Mouse (Mus musculus) forebrain, postnatal 0 days (tissue): Measurements from ENCODE around the gene Trpc6. TPM values are rescaled to one million over a fixed set of nuclear protein-coding genes. Genes with fewer than 3 reads are reported as not detected.

Source experiments
- ATAC-seq: fragments of 200-750 bp; cut with Nextera tagmentation; 2 replicates; pipeline ENCODE4 v1.8.0; 2017; ENCODE audit warnings: mild to moderate bottlenecking, moderate library complexity
- DNase-seq: peaks from one replicate; pipeline ENCODE4 v3.0.0-alpha.2; 2015
- H3K27ac ChIP-seq: fragments of 300-500 bp; sonication (generic); 2 replicates; pipeline ENCODE4 v1.5.1; 2014; ENCODE audit warnings: low read depth, mild to moderate bottlenecking, antibody characterized with exemption, low read length, moderate library complexity, mixed read lengths
- H3K27me3 ChIP-seq: fragments of 300-500 bp; sonication (generic); 2 replicates; pipeline ENCODE4 v1.6.1; 2014; ENCODE audit warnings: mild to moderate bottlenecking, low read length, mixed read lengths; ENCODE audit not compliant: insufficient read depth
- H3K36me3 ChIP-seq: fragments of 300-500 bp; sonication (generic); 2 replicates; pipeline ENCODE4 v1.6.1; 2014; ENCODE audit warnings: mild to moderate bottlenecking, moderate library complexity; ENCODE audit not compliant: insufficient read depth
- H3K4me1 ChIP-seq: fragments of 300-500 bp; sonication (generic); 2 replicates; pipeline ENCODE4 v1.6.1; 2014; ENCODE audit warnings: antibody characterized with exemption; ENCODE audit not compliant: insufficient read depth
- H3K4me2 ChIP-seq: fragments of 300-500 bp; sonication (generic); 2 replicates; pipeline ENCODE4 v1.6.1; 2014; ENCODE audit warnings: low read depth, mild to moderate bottlenecking, moderate library complexity
- H3K4me3 ChIP-seq: fragments of 300-500 bp; sonication (generic); 2 replicates; pipeline ENCODE4 v1.5.1; 2014; ENCODE audit warnings: low read depth, low read length, mixed read lengths
- H3K9ac ChIP-seq: fragments of 300-500 bp; sonication (generic); 2 replicates; pipeline ENCODE4 v1.6.1; 2014; ENCODE audit warnings: mild to moderate bottlenecking
- H3K9me3 ChIP-seq: fragments of 300-500 bp; sonication (generic); 2 replicates; pipeline ENCODE4 v1.6.1; 2016; ENCODE audit warnings: low read length
- CTCF ChIP-seq: sonication (generic); IDR thresholded peaks from 2 replicates; pipeline ENCODE4 v1.5.1; 2016; ENCODE audit warnings: antibody characterized with exemption, control low read depth, low read depth
- WGBS: fragments of 180-500 bp; shearing (Covaris S2); extraction: QIAGEN DNeasy Blood & Tissue Kit; methylation state at CpG from one replicate; pipeline ENCODE4 v1.1.7; 2014; 5-methylcytosine and 5-hydroxymethylcytosine counted together
- polyA plus RNA-seq: library from polyadenylated mRNA; unstranded; fragments of >200 nt; fragmentation: Nextera tagmentation; extraction: Ambion mirVana; gene quantifications from 2 replicates; pipeline ENCODE4 v1.2.1, GENCODE M21; 2015
- total RNA-seq: library from RNA; depleted of rRNA; stranded (reverse); fragments of >200 nt; gene quantifications from 2 replicates; pipeline ENCODE4 v1.2.3, GENCODE M21; 2014

The Trpc6 gene
- total and polyA plus RNA-seq, 2 experiments from 2014 or later: 0.90 to 3.9 TPM

GRCm38 (mm10) chr9:8606816-8607491 is 63.0 kb downstream of the Trpc6 start:
- no peak overlapping the region for H3K27ac ChIP-seq
- DNase-seq (no peak), ATAC-seq (peak; percentile 45)
- H3K4me2 ChIP-seq: no peak overlapping the region
- TF ChIP-seq CTCF: no peak
- H3K4me1 ChIP-seq: no peaks in the 10 kb centered on the region
- no peaks in the 10 kb centered on the region for H3K27me3 ChIP-seq
- no peak overlapping the region for H3K9ac ChIP-seq
- H3K36me3 ChIP-seq: no peaks in the 10 kb centered on the region
- no peaks in the 10 kb centered on the region for H3K9me3 ChIP-seq
- no peak overlapping the region for H3K4me3 ChIP-seq

GRCm38 (mm10) chr9:8634344-8634743 is 90.4 kb downstream of the Trpc6 start:
- no peak for TF ChIP-seq CTCF
- Histone ChIP-seq H3K4me1 (no peaks in the 10 kb centered on the region), H3K27ac (no peak overlapping the region), H3K36me3 (no peaks in the 10 kb centered on the region), H3K4me2 (no peak overlapping the region), H3K9me3 (no peaks in the 10 kb centered on the region), H3K4me3 (no peak overlapping the region), H3K27me3 (no peaks in the 10 kb centered on the region), H3K9ac (no peak overlapping the region)
- DNase-seq (peak; percentile 11), ATAC-seq (peak; percentile 40)
- WGBS: 35% methylated on average over 2 of the region's 2 CpGs

GRCm38 (mm10) chr9:8643453-8643852 is 99.5 kb downstream of the Trpc6 start:
- no peaks in the 10 kb centered on the region for H3K9me3 ChIP-seq
- WGBS: 73% methylated on average over 5 of the region's 5 CpGs
- no peak for TF ChIP-seq CTCF
- H3K9ac ChIP-seq: no peak overlapping the region
- DNase-seq: peak; percentile 1
- H3K36me3 ChIP-seq: no peaks in the 10 kb centered on the region
- peak; percentile 70 for ATAC-seq
- no peak overlapping the region for H3K4me2 ChIP-seq
- no peak overlapping the region for H3K4me3 ChIP-seq
- no peaks in the 10 kb centered on the region for H3K27me3 ChIP-seq
- no peaks in the 10 kb centered on the region for H3K4me1 ChIP-seq
- no peak overlapping the region for H3K27ac ChIP-seq

GRCm38 (mm10) chr9:8655347-8655746 is 111.4 kb downstream of the Trpc6 start:
- no peak for TF ChIP-seq CTCF
- Histone ChIP-seq H3K4me1 (no peaks in the 10 kb centered on the region), H3K36me3 (no peaks in the 10 kb centered on the region), H3K27ac (no peak overlapping the region), H3K9me3 (no peaks in the 10 kb centered on the region), H3K9ac (no peak overlapping the region), H3K27me3 (no peaks in the 10 kb centered on the region), H3K4me3 (no peak overlapping the region), H3K4me2 (no peak overlapping the region)
- no peak for DNase-seq
- no peak for ATAC-seq

GRCm38 (mm10) chr9:8672944-8673343 is 129.0 kb downstream of the Trpc6 start:
- Histone ChIP-seq H3K36me3 (no peaks in the 10 kb centered on the region), H3K27ac (no peak overlapping the region), H3K27me3 (no peaks in the 10 kb centered on the region), H3K4me2 (no peak overlapping the region), H3K9ac (no peak overlapping the region), H3K4me1 (no peaks in the 10 kb centered on the region), H3K4me3 (no peak overlapping the region), H3K9me3 (no peaks in the 10 kb centered on the region)
- 75% methylated on average over 1 of the region's 1 CpGs for WGBS
- TF ChIP-seq CTCF: no peak
- ATAC-seq (no peak), DNase-seq (no peak)

- WGBS: 59% methylated on average over 1 of the region's 1 CpGs
- peak; percentile 87 for ATAC-seq
- H3K9ac ChIP-seq: no peak overlapping the region
- H3K27ac ChIP-seq: no peak overlapping the region
- peak; percentile 77 for TF ChIP-seq CTCF
- no peaks in the 10 kb centered on the region for H3K9me3 ChIP-seq
- no peaks in the 10 kb centered on the region for H3K36me3 ChIP-seq
- no peaks in the 10 kb centered on the region for H3K4me1 ChIP-seq
- DNase-seq: peak; percentile 77
- no peak overlapping the region for H3K4me3 ChIP-seq
- H3K4me2 ChIP-seq: no peak overlapping the region
- H3K27me3 ChIP-seq: no peaks in the 10 kb centered on the region
These were observed 132.7 kb downstream of the Trpc6 start for GRCm38 (mm10) chr9:8676607-8677006.

GRCm38 (mm10) chr9:8693177-8693576 is 149.2 kb downstream of the Trpc6 start:
- no peaks in the 10 kb centered on the region for H3K36me3 ChIP-seq
- ATAC-seq (no peak), DNase-seq (no peak)
- no peak overlapping the region for H3K4me3 ChIP-seq
- H3K27ac ChIP-seq: no peak overlapping the region
- H3K9ac ChIP-seq: no peak overlapping the region
- H3K4me1 ChIP-seq: no peaks in the 10 kb centered on the region
- WGBS: 85% methylated on average over 2 of the region's 2 CpGs
- TF ChIP-seq CTCF: no peak
- H3K27me3 ChIP-seq: no peaks in the 10 kb centered on the region
- H3K4me2 ChIP-seq: no peak overlapping the region
- no peaks in the 10 kb centered on the region for H3K9me3 ChIP-seq
